Mouse (Mus musculus): ENCODE results near the gene Zdhhc18. TPM values are rescaled to one million over a fixed set of nuclear protein-coding genes. Genes with fewer than 3 reads are reported as not detected.

Gene Zdhhc18
- polyA plus RNA-seq, 1 experiment from 2014 or later, result 3.6 TPM

GRCm38 (mm10) chr4:133595538-133595937, 54.4 kb downstream of the Zdhhc18 start:
- no peak overlapping the region for H3K4me3 ChIP-seq (ENCODE audit: low read length)
- H3K4me2 ChIP-seq (ENCODE audit: low read length), result no peak overlapping the region
- no peak overlapping the region for H3K27ac ChIP-seq (ENCODE audit: low read depth, low read length)
- ATAC-seq, result no peak
- peaks cover 24% of the 10 kb centered on the region for H3K27me3 ChIP-seq (replicated peaks; ENCODE audit: control insufficient read depth, insufficient read depth, low read length)
- 75% methylated on average over 7 of the region's 7 CpGs for WGBS
- H3K9me3 ChIP-seq (ENCODE audit: control insufficient read depth, low read length), result no peaks in the 10 kb centered on the region
- H3K36me3 ChIP-seq (ENCODE audit: control insufficient read depth, insufficient read depth, low read length), result peaks cover 5% of the 10 kb centered on the region; the same call in 1 of the 2 replicates
- H3K4me1 ChIP-seq (ENCODE audit: control insufficient read depth, insufficient read depth, low read depth, low read length), result peaks cover 9% of the 10 kb centered on the region; the same call in 1 of the 2 replicates
- H3K9ac ChIP-seq (ENCODE audit: low read depth, low read length), result no peak overlapping the region

GRCm38 (mm10) chr4:133592570-133592969, 57.4 kb downstream of the Zdhhc18 start:
- WGBS, result 33% methylated on average over 7 of the region's 7 CpGs
- peak; percentile 30; the same call in 1 of the 2 replicates for ATAC-seq
- H3K36me3 ChIP-seq (ENCODE audit: control insufficient read depth, insufficient read depth, low read length), result peaks cover 19% of the 10 kb centered on the region

DNA sequence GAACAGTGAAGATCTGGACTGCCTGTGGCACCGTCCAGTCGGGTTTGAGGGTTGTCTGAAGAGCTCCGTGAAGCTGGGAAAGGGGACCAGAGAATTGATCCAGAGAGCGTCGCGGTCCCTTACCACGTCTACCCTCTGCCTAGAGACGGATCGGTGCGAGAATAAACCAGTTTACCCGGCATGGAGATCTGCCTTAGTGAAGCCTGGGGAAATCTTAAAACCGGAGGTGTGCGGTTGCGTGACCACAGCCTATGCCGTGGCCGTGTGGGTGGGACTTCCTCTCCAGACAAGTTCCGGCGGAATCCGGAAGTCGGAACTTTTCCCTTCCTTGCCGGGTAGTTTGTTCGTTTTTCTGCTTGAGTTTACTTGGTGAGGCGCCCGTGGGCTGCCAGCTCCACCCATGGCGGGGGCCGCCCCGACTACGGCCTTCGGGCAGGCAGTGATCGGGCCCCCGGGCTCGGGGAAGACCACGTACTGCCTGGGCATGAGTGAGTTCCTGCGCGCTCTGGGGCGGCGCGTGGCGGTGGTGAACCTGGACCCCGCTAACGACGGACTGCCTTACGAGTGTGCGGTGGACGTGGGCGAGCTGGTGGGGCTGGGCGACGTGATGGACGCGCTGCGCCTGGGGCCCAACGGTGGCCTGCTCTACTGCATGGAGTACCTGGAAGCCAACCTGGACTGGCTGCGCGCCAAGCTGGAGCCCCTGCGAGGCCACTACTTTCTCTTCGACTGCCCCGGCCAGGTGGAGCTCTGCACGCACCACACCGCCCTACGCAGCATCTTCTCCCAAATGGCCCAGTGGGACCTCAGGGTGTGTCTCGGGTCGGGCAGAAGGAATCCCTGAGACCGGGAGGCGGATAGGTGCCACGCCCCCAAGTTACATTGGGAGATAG, 65.6 kb downstream of the Zdhhc18 start, which contains the start of gene Gpn2:
Gene Gpn2 (plus strand): TSS at position 304 of the 893 bp plus-strand sequence.
- Histone ChIP-seq H3K9ac (ENCODE audit: low read depth, low read length) (peak within 1 kb of the TSS; percentile 91), H3K4me2 (ENCODE audit: low read length) (peak within 1 kb of the TSS; percentile 100), H3K4me1 (ENCODE audit: control insufficient read depth, insufficient read depth, low read depth, low read length) (peaks cover 12% of the 10 kb centered on the region), H3K36me3 (ENCODE audit: control insufficient read depth, insufficient read depth, low read length) (peaks cover 28% of the 10 kb centered on the region), H3K4me3 (ENCODE audit: low read length) (peak within 1 kb of the TSS; percentile 85), H3K27ac (ENCODE audit: low read depth, low read length) (peak within 1 kb of the TSS; percentile 85), H3K9me3 (ENCODE audit: control insufficient read depth, low read length) (no peaks in the 10 kb centered on the region), H3K27me3 (replicated peaks; ENCODE audit: control insufficient read depth, insufficient read depth, low read length) (no peaks in the 10 kb centered on the region)
- peak; percentile 92 for ATAC-seq
- WGBS, result 2% methylated on average over 65 of the region's 65 CpGs

More at GRCm38 (mm10) chr4:133592570-133592969, 57.4 kb downstream of the Zdhhc18 start:
- H3K9me3 ChIP-seq (ENCODE audit: control insufficient read depth, low read length), result no peaks in the 10 kb centered on the region
- H3K4me3 ChIP-seq (ENCODE audit: low read length), result no peak overlapping the region
- H3K9ac ChIP-seq (ENCODE audit: low read depth, low read length), result no peak overlapping the region
- H3K27me3 ChIP-seq (replicated peaks; ENCODE audit: control insufficient read depth, insufficient read depth, low read length), result no peaks in the 10 kb centered on the region
- no peak overlapping the region for H3K4me2 ChIP-seq (ENCODE audit: low read length)
- no peak overlapping the region for H3K27ac ChIP-seq (ENCODE audit: low read depth, low read length)
- no peaks in the 10 kb centered on the region for H3K4me1 ChIP-seq (ENCODE audit: control insufficient read depth, insufficient read depth, low read depth, low read length)

GRCm38 (mm10) chr4:133583690-133584058, 66.3 kb downstream of the Zdhhc18 start:
- Histone ChIP-seq H3K4me1 (ENCODE audit: control insufficient read depth, insufficient read depth, low read depth, low read length) (peaks cover 12% of the 10 kb centered on the region), H3K9ac (ENCODE audit: low read depth, low read length) (peak overlapping the region; percentile 91), H3K9me3 (ENCODE audit: control insufficient read depth, low read length) (no peaks in the 10 kb centered on the region), H3K27ac (ENCODE audit: low read depth, low read length) (peak overlapping the region; percentile 85), H3K4me2 (ENCODE audit: low read length) (peak overlapping the region; percentile 100), H3K27me3 (replicated peaks; ENCODE audit: control insufficient read depth, insufficient read depth, low read length) (no peaks in the 10 kb centered on the region), H3K4me3 (ENCODE audit: low read length) (peak overlapping the region; percentile 85), H3K36me3 (ENCODE audit: control insufficient read depth, insufficient read depth, low read length) (peaks cover 29% of the 10 kb centered on the region)
- 68% methylated on average over 6 of the region's 6 CpGs for WGBS
- ATAC-seq, result 0 out of 2 replicates have a peak, but pooled peaks have one; percentile 24

- no peaks in the 10 kb centered on the region for H3K9me3 ChIP-seq (ENCODE audit: control insufficient read depth, low read length)
- peaks cover 7% of the 10 kb centered on the region for H3K4me1 ChIP-seq (ENCODE audit: control insufficient read depth, insufficient read depth, low read depth, low read length)
- ATAC-seq, result no peak
- H3K27me3 ChIP-seq (replicated peaks; ENCODE audit: control insufficient read depth, insufficient read depth, low read length), result no peaks in the 10 kb centered on the region
- H3K4me2 ChIP-seq (ENCODE audit: low read length), result no peak overlapping the region
- 59% methylated on average over 12 of the region's 12 CpGs for WGBS
- H3K9ac ChIP-seq (ENCODE audit: low read depth, low read length), result no peak overlapping the region
- H3K4me3 ChIP-seq (ENCODE audit: low read length), result no peak overlapping the region
- H3K27ac ChIP-seq (ENCODE audit: low read depth, low read length), result no peak overlapping the region
- peaks cover 24% of the 10 kb centered on the region for H3K36me3 ChIP-seq (ENCODE audit: control insufficient read depth, insufficient read depth, low read length)
These were observed 72.0 kb downstream of the Zdhhc18 start for GRCm38 (mm10) chr4:133577983-133578382.

GRCm38 (mm10) chr4:133574843-133575202, 75.1 kb downstream of the Zdhhc18 start:
- under 1% methylated on average over 41 of the region's 41 CpGs for WGBS
- Histone ChIP-seq H3K4me2 (ENCODE audit: low read length) (peak overlapping the region; percentile 73), H3K9ac (ENCODE audit: low read depth, low read length) (peak overlapping the region; percentile 76), H3K4me1 (ENCODE audit: control insufficient read depth, insufficient read depth, low read depth, low read length) (peaks cover 7% of the 10 kb centered on the region), H3K27ac (ENCODE audit: low read depth, low read length) (0 out of 2 replicates have a peak overlapping the region, but pooled peaks have one; percentile 37), H3K36me3 (ENCODE audit: control insufficient read depth, insufficient read depth, low read length) (peaks cover 12% of the 10 kb centered on the region), H3K9me3 (ENCODE audit: control insufficient read depth, low read length) (no peaks in the 10 kb centered on the region), H3K4me3 (ENCODE audit: low read length) (peak overlapping the region; percentile 96), H3K27me3 (replicated peaks; ENCODE audit: control insufficient read depth, insufficient read depth, low read length) (no peaks in the 10 kb centered on the region)
- peak; percentile 65 for ATAC-seq

DNA sequence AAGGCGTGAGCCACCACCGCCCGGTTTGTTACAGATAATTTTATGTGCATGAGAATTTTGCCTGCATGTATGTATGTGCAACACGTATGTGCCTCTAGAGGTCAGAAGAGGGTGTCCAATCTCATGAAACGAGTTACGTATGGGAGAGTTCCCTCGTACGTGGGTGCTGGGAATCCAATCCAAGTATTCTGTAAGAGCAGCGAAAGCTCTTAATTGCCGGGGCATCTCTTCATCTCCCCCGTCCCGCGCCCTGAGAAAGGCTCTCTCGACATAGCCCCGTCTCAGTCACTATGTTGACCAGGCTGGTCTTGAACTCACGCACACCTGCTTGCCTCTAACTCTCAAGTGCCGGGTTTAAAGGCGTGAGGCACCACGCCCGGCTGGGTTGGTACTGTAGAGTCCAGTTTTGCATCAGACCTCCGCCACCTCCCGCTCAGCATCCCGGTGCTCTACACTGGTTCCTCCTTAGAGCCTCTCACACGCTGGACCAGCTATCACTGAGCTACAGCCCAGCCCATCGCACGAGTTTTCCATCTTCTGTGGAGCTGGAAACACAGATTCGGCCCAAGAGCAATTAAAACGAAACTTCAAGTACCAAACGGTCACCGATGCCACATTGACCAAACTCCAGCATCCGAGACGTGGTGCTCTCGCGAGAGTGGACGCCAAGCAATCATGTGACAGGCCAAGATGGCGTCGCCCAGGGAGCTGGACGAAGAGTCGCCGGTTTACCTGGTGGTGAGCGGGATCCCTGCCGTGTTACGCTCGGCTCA, 75.7 kb downstream of the Zdhhc18 start, which contains the start of gene Gpatch3:
Gene Gpatch3 (plus strand): TSS at position 676 of the 773 bp plus-strand sequence.
- Histone ChIP-seq H3K9me3 (ENCODE audit: control insufficient read depth, low read length) (no peaks in the 10 kb centered on the region), H3K27me3 (replicated peaks; ENCODE audit: control insufficient read depth, insufficient read depth, low read length) (no peaks in the 10 kb centered on the region), H3K9ac (ENCODE audit: low read depth, low read length) (peak within 1 kb of the TSS; percentile 76), H3K36me3 (ENCODE audit: control insufficient read depth, insufficient read depth, low read length) (peaks cover 10% of the 10 kb centered on the region), H3K4me2 (ENCODE audit: low read length) (peak within 1 kb of the TSS; percentile 73), H3K4me3 (ENCODE audit: low read length) (peak within 1 kb of the TSS; percentile 96), H3K27ac (ENCODE audit: low read depth, low read length) (peak within 1 kb of the TSS; percentile 84), H3K4me1 (ENCODE audit: control insufficient read depth, insufficient read depth, low read depth, low read length) (peaks cover 7% of the 10 kb centered on the region)
- 5% methylated on average over 44 of the region's 44 CpGs for WGBS
- peak; percentile 93 for ATAC-seq

GRCm38 (mm10) chr4:133570066-133570466, 79.9 kb downstream of the Zdhhc18 start:
- no peak for ATAC-seq
- 62% methylated on average over 10 of the region's 10 CpGs for WGBS
- Histone ChIP-seq H3K27ac (ENCODE audit: low read depth, low read length) (no peak overlapping the region), H3K27me3 (replicated peaks; ENCODE audit: control insufficient read depth, insufficient read depth, low read length) (no peaks in the 10 kb centered on the region), H3K9me3 (ENCODE audit: control insufficient read depth, low read length) (no peaks in the 10 kb centered on the region), H3K4me1 (ENCODE audit: control insufficient read depth, insufficient read depth, low read depth, low read length) (no peaks in the 10 kb centered on the region; the same call in 1 of the 2 replicates), H3K9ac (ENCODE audit: low read depth, low read length) (no peak overlapping the region), H3K36me3 (ENCODE audit: control insufficient read depth, insufficient read depth, low read length) (no peaks in the 10 kb centered on the region), H3K4me2 (ENCODE audit: low read length) (no peak overlapping the region), H3K4me3 (ENCODE audit: low read length) (no peak overlapping the region)
